8 mouse cellular contexts compared by ENCODE assay signal in the genomic region with DNA sequence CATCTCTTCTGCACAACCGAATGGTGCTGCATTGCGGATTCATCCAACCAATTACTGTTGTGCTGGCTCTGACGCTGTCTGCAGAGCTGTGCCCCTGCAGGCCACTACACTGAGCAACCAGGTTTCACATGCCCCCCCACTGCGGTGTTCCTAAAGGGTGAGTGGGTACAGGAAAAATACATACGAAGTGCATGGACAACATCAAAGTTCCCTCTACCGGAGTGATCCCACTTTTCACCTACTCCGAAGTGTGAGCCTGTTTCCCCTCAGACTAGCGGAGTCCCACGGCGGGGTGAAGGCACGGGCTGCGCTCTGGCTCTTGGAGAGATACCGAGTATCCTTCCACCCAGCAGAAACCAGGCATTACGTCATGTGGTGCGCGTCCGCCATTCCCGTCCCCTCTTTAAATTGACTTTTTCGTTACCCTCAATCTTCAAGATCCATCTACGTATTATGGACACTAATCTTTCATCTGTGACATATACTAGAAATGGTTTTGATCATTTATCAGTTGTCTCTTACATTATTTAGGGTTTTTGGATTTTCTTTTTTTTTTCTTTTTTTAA. TPM values are rescaled to one million over a fixed set of nuclear protein-coding genes. Genes with fewer than 3 reads are reported as not detected.
A peak's percentile ranks its signal among the peaks of the same experiment; 100 is the strongest.
DNase-seq lines count a peak whose midpoint lies in the region; ATAC-seq and TF ChIP-seq lines count a peak whose summit lies in the region.

No protein-coding gene starts in this region.

- H3K36me3 ChIP-seq in embryonic facial prominence, embryonic 15.5 days, result no peaks in the 10 kb centered on the region
- no peaks in the 10 kb centered on the region for H3K36me3 ChIP-seq in kidney, embryonic 14.5 days (ENCODE audit: control insufficient read depth, insufficient read depth, low read length)
- H3K36me3 ChIP-seq in limb, embryonic 15.5 days, result no peaks in the 10 kb centered on the region
- no peaks in the 10 kb centered on the region for H3K36me3 ChIP-seq in midbrain, postnatal 0 days (ENCODE audit: insufficient read depth, low read length)

- no peaks in the 10 kb centered on the region for H3K9me3 ChIP-seq in embryonic facial prominence, embryonic 15.5 days (replicated peaks)
- H3K9me3 ChIP-seq in kidney, embryonic 14.5 days (ENCODE audit: control insufficient read depth, low read length), result no peaks in the 10 kb centered on the region
- no peaks in the 10 kb centered on the region for H3K9me3 ChIP-seq in limb, embryonic 15.5 days
- no peaks in the 10 kb centered on the region for H3K9me3 ChIP-seq in midbrain, postnatal 0 days (ENCODE audit: low read length)

- TF ChIP-seq CTCF in bone marrow, adult 2 months (IDR thresholded peaks at IDR 0.05; ENCODE audit: control insufficient read depth, insufficient read depth, low read length), result no peak
- TF ChIP-seq CTCF in midbrain, postnatal 0 days (IDR thresholded peaks at IDR 0.05), result peak; percentile 65

- peak; percentile 96 for DNase-seq in A20 (ENCODE audit: low read depth, low spot score)
- DNase-seq in heart, adult 9 months (ENCODE audit: low spot score in 2 of 2), result peak; percentile 81 to 83
- peak; percentile 98 for DNase-seq in midbrain, postnatal 0 days (ENCODE audit: low spot score)
- DNase-seq in spleen, postnatal 14 days (ENCODE audit: low spot score in 2 of 2), result peak; percentile 29 to 57

- H3K4me2 ChIP-seq in embryonic facial prominence, embryonic 15.5 days (replicated peaks), result peak overlapping the region; percentile 52
- H3K4me2 ChIP-seq in kidney, embryonic 14.5 days (replicated peaks; ENCODE audit: low read depth, low read length), result peak overlapping the region; percentile 57
- H3K4me2 ChIP-seq in limb, embryonic 15.5 days, result peak overlapping the region; percentile 74
- H3K4me2 ChIP-seq in midbrain, postnatal 0 days (ENCODE audit: low read depth, low read length, poor library complexity, severe bottlenecking), result peak overlapping the region; percentile 73

- H3K4me1 ChIP-seq in bone marrow, adult 2 months (ENCODE audit: control insufficient read depth, insufficient read depth, low read length), result no peaks in the 10 kb centered on the region; the same call in 1 of the 2 replicates
- peaks cover 22% of the 10 kb centered on the region for H3K4me1 ChIP-seq in embryonic facial prominence, embryonic 15.5 days
- peaks cover 5% of the 10 kb centered on the region; the same call in 1 of the 2 replicates for H3K4me1 ChIP-seq in kidney, embryonic 14.5 days (ENCODE audit: control insufficient read depth, insufficient read depth, low read length)
- peaks cover 9% of the 10 kb centered on the region for H3K4me1 ChIP-seq in limb, embryonic 15.5 days
- peaks cover 10% of the 10 kb centered on the region; the same call in 1 of the 2 replicates for H3K4me1 ChIP-seq in midbrain, postnatal 0 days (ENCODE audit: insufficient read depth, low read length)

- H3K9ac ChIP-seq in embryonic facial prominence, embryonic 15.5 days, result peak overlapping the region; percentile 71
- peak overlapping the region; percentile 91 for H3K9ac ChIP-seq in kidney, embryonic 14.5 days (ENCODE audit: low read depth, low read length)
- H3K9ac ChIP-seq in limb, embryonic 15.5 days, result peak overlapping the region; percentile 56
- peak overlapping the region; percentile 86 for H3K9ac ChIP-seq in midbrain, postnatal 0 days (replicated peaks; ENCODE audit: low read length, poor library complexity, severe bottlenecking)

- TF ChIP-seq POLR2A in bone marrow, adult 2 months (IDR thresholded peaks at IDR 0.05; ENCODE audit: borderline replicate concordance, control insufficient read depth, low read depth, low read length), result 0 out of 2 replicates have a peak, but pooled peaks have one; percentile 37

- ATAC-seq in embryonic facial prominence, embryonic 15.5 days (ENCODE audit: insufficient number of reproducible peaks, low FRiP score, low TSS enrichment, low read depth), result peak; percentile 88
- peak; percentile 90 for ATAC-seq in kidney, embryonic 14.5 days (ENCODE audit: low FRiP score, low TSS enrichment)
- peak; percentile 88 for ATAC-seq in limb, embryonic 15.5 days (ENCODE audit: insufficient number of reproducible peaks, low FRiP score, low TSS enrichment, low read depth)
- ATAC-seq in midbrain, postnatal 0 days (ENCODE audit: low FRiP score), result peak; percentile 90

- H3K27me3 ChIP-seq in embryonic facial prominence, embryonic 15.5 days, result no peaks in the 10 kb centered on the region
- no peaks in the 10 kb centered on the region for H3K27me3 ChIP-seq in kidney, embryonic 14.5 days (ENCODE audit: control insufficient read depth, insufficient read depth, low read length)
- no peaks in the 10 kb centered on the region for H3K27me3 ChIP-seq in limb, embryonic 15.5 days
- no peaks in the 10 kb centered on the region; the same call in 1 of the 2 replicates for H3K27me3 ChIP-seq in midbrain, postnatal 0 days (ENCODE audit: insufficient read depth, low read length)

- H3K4me3 ChIP-seq in bone marrow, adult 2 months (replicated peaks; ENCODE audit: control insufficient read depth, low read depth, low read length), result peak overlapping the region; percentile 74
- peak overlapping the region; percentile 79 for H3K4me3 ChIP-seq in embryonic facial prominence, embryonic 15.5 days (replicated peaks)
- peak overlapping the region; percentile 62 for H3K4me3 ChIP-seq in kidney, embryonic 14.5 days (ENCODE audit: low read length)
- H3K4me3 ChIP-seq in limb, embryonic 15.5 days, result peak overlapping the region; percentile 71
- H3K4me3 ChIP-seq in midbrain, postnatal 0 days (ENCODE audit: low read depth, low read length), result peak overlapping the region; percentile 52

- peak overlapping the region; percentile 85 for H3K27ac ChIP-seq in bone marrow, adult 2 months (ENCODE audit: control insufficient read depth, insufficient read depth, low read depth, low read length, poor library complexity)
- H3K27ac ChIP-seq in embryonic facial prominence, embryonic 15.5 days (replicated peaks), result peak overlapping the region; percentile 100
- H3K27ac ChIP-seq in kidney, embryonic 14.5 days (ENCODE audit: low read depth, low read length), result peak overlapping the region; percentile 98
- H3K27ac ChIP-seq in limb, embryonic 15.5 days, result peak overlapping the region; percentile 100
- H3K27ac ChIP-seq in midbrain, postnatal 0 days (ENCODE audit: low read depth, low read length), result peak overlapping the region; percentile 100

- 0% methylated on average over 20 of the region's 20 CpGs for WGBS in bone marrow, adult 2 months
- WGBS in embryonic facial prominence, embryonic 15.5 days, result under 1% methylated on average over 20 of the region's 20 CpGs
- WGBS in kidney, embryonic 14.5 days, result under 1% methylated on average over 20 of the region's 20 CpGs
- WGBS in limb, embryonic 15.5 days, result 0% methylated on average over 20 of the region's 20 CpGs
- WGBS in midbrain, postnatal 0 days, result 1% methylated on average over 20 of the region's 20 CpGs

RNA-seq across cellular contexts. Expression of gene Hlcs, which starts 0.6 kb away (rescaled TPM):
- 7.0 and 7.5 TPM in 2 replicates for polyA plus RNA-seq in bone marrow, adult 2 months (2011; ENCODE audit: insufficient read depth, insufficient read length, low replicate concordance, missing spikeins)
- polyA plus RNA-seq in embryonic facial prominence, embryonic 15.5 days (2015; fragmentation: Nextera tagmentation; extraction: Ambion mirVana), result 9.2 and 11.1 TPM in 2 replicates
- 9.0 and 12.5 TPM in 2 replicates for polyA plus RNA-seq in kidney, embryonic 14.5 days (2014; fragmentation: Nextera tagmentation; extraction: Ambion mirVana)
- 7.8 and 8.5 TPM in 2 replicates for polyA plus RNA-seq in limb, embryonic 15.5 days (2015; fragmentation: Nextera tagmentation; extraction: Ambion mirVana)
- total RNA-seq in midbrain, postnatal 0 days (2014; rRNA removed), result 9.4 and 10.0 TPM in 2 replicates
- polyA plus RNA-seq in midbrain, postnatal 0 days (2015; fragmentation: Nextera tagmentation; extraction: Ambion mirVana), result 6.0 and 7.8 TPM in 2 replicates

RNA-seq across cellular contexts. Expression of gene Ripply3, which starts 15.5 kb away (rescaled TPM):
- polyA plus RNA-seq in bone marrow, adult 2 months (2011; ENCODE audit: insufficient read depth, insufficient read length, low replicate concordance, missing spikeins), result 0.84 and 3.6 TPM in 2 replicates
- polyA plus RNA-seq in embryonic facial prominence, embryonic 15.5 days (2015; fragmentation: Nextera tagmentation; extraction: Ambion mirVana), result 4.6 and 6.0 TPM in 2 replicates
- polyA plus RNA-seq in kidney, embryonic 14.5 days (2014; fragmentation: Nextera tagmentation; extraction: Ambion mirVana), result 14.6 and 15.3 TPM in 2 replicates
- 4.8 and 6.5 TPM in 2 replicates for polyA plus RNA-seq in limb, embryonic 15.5 days (2015; fragmentation: Nextera tagmentation; extraction: Ambion mirVana)
- 0.38 TPM in 1 of 2 replicates, not detected in the other for total RNA-seq in midbrain, postnatal 0 days (2014; rRNA removed)
- 0.20 and 0.60 TPM in 2 replicates for polyA plus RNA-seq in midbrain, postnatal 0 days (2015; fragmentation: Nextera tagmentation; extraction: Ambion mirVana)

RNA-seq across cellular contexts. Expression of gene Ttc3, which starts 57.7 kb away (rescaled TPM):
- polyA plus RNA-seq in bone marrow, adult 2 months (2011; ENCODE audit: insufficient read depth, insufficient read length, low replicate concordance, missing spikeins), result 8.7 and 18.6 TPM in 2 replicates
- 222 and 228 TPM in 2 replicates for polyA plus RNA-seq in embryonic facial prominence, embryonic 15.5 days (2015; fragmentation: Nextera tagmentation; extraction: Ambion mirVana)
- 212 and 269 TPM in 2 replicates for polyA plus RNA-seq in kidney, embryonic 14.5 days (2014; fragmentation: Nextera tagmentation; extraction: Ambion mirVana)
- polyA plus RNA-seq in limb, embryonic 15.5 days (2015; fragmentation: Nextera tagmentation; extraction: Ambion mirVana), result 228 and 237 TPM in 2 replicates
- total RNA-seq in midbrain, postnatal 0 days (2014; rRNA removed), result 1,211 and 1,370 TPM in 2 replicates
- 1,107 and 1,271 TPM in 2 replicates for polyA plus RNA-seq in midbrain, postnatal 0 days (2015; fragmentation: Nextera tagmentation; extraction: Ambion mirVana)

RNA-seq across cellular contexts. Expression of gene Pigp, which starts 58.9 kb away (rescaled TPM):
- 11.1 and 13.0 TPM in 2 replicates for polyA plus RNA-seq in bone marrow, adult 2 months (2011; ENCODE audit: insufficient read depth, insufficient read length, low replicate concordance, missing spikeins)
- 127 TPM in 2 replicates for polyA plus RNA-seq in embryonic facial prominence, embryonic 15.5 days (2015; fragmentation: Nextera tagmentation; extraction: Ambion mirVana)
- 85.6 and 162 TPM in 2 replicates for polyA plus RNA-seq in kidney, embryonic 14.5 days (2014; fragmentation: Nextera tagmentation; extraction: Ambion mirVana)
- polyA plus RNA-seq in limb, embryonic 15.5 days (2015; fragmentation: Nextera tagmentation; extraction: Ambion mirVana), result 109 and 128 TPM in 2 replicates
- total RNA-seq in midbrain, postnatal 0 days (2014; rRNA removed), result 92.0 and 114 TPM in 2 replicates
- polyA plus RNA-seq in midbrain, postnatal 0 days (2015; fragmentation: Nextera tagmentation; extraction: Ambion mirVana), result 143 and 148 TPM in 2 replicates

Comparison
In these comparisons a context has a peak if more than half of its experiments do, and no peak if none do; other contexts are left out.
1. Peak in every context shown above with its lines: DNase-seq, ATAC-seq, H3K4me3 ChIP-seq and H3K27ac ChIP-seq.
2. DNase-seq: peak in every context shown above with its lines; median percentile 98 in midbrain, postnatal 0 days; 96 in A20; 82 in heart, adult 9 months; 43 in spleen, postnatal 14 days.
3. RNA of gene Ttc3, which starts 57.7 kb away (polyA plus RNA-seq): 1,107 to 1,271 TPM in midbrain, postnatal 0 days, 212 to 269 TPM in kidney, embryonic 14.5 days, 228 to 237 TPM in limb, embryonic 15.5 days and 222 to 228 TPM in embryonic facial prominence, embryonic 15.5 days; 8.7 to 18.6 TPM in bone marrow, adult 2 months; every median in the first group is over 10 times any median in the second.